Mouse (Mus musculus) forebrain, embryonic 13.5 days (tissue): ENCODE results near the gene Ddhd1. TPM values are rescaled to one million over a fixed set of nuclear protein-coding genes. Genes with fewer than 3 reads are reported as not detected.

ENCODE experiments used
- ATAC-seq: fragments of 200-750 bp; cut with Nextera tagmentation; 2 replicates; pipeline ENCODE4 v1.8.0; 2017
- H3K27ac ChIP-seq: fragments of 300-500 bp; sonication (generic); 2 replicates; pipeline ENCODE4 v1.5.1; 2015; ENCODE audit warnings: inconsistent platforms, mild to moderate bottlenecking, moderate library complexity
- H3K27me3 ChIP-seq: fragments of 300-500 bp; sonication (generic); 2 replicates; pipeline ENCODE4 v1.6.1; 2015; ENCODE audit warnings: mild to moderate bottlenecking, inconsistent platforms
- H3K36me3 ChIP-seq: fragments of 300-500 bp; sonication (generic); 2 replicates; pipeline ENCODE4 v1.6.1; 2015; ENCODE audit warnings: mild to moderate bottlenecking, inconsistent platforms; ENCODE audit not compliant: poor library complexity, severe bottlenecking
- H3K4me1 ChIP-seq: fragments of 300-500 bp; sonication (generic); 2 replicates; pipeline ENCODE4 v1.6.1; 2015; ENCODE audit warnings: inconsistent platforms
- H3K4me2 ChIP-seq: fragments of 300-500 bp; sonication (generic); 2 replicates; pipeline ENCODE4 v1.6.1; 2015; ENCODE audit warnings: inconsistent platforms, mild to moderate bottlenecking, moderate library complexity
- H3K4me3 ChIP-seq: fragments of 300-500 bp; sonication (generic); 2 replicates; pipeline ENCODE4 v1.5.1; 2015; ENCODE audit warnings: mild to moderate bottlenecking, inconsistent platforms
- H3K9ac ChIP-seq: fragments of 300-500 bp; sonication (generic); 2 replicates; pipeline ENCODE4 v1.6.1; 2015; ENCODE audit warnings: mild to moderate bottlenecking, inconsistent platforms
- H3K9me3 ChIP-seq: fragments of 300-500 bp; sonication (generic); replicated peaks from 2 replicates; pipeline ENCODE4 v1.6.1; 2016; ENCODE audit warnings: inconsistent platforms
- WGBS: fragments of 180-500 bp; shearing (Covaris S2); methylation state at CpG from one replicate; pipeline ENCODE4 v1.1.7; 2015; 5-methylcytosine and 5-hydroxymethylcytosine counted together
- polyA plus RNA-seq: library from polyadenylated mRNA; unstranded; fragments of >200 nt; fragmentation: Nextera tagmentation; extraction: Ambion mirVana; gene quantifications from 2 replicates; pipeline ENCODE4 v1.2.1, GENCODE M21; 2015

Ddhd1 gene
- polyA plus RNA-seq, 1 experiment from 2014 or later: 13.4 TPM

DNA sequence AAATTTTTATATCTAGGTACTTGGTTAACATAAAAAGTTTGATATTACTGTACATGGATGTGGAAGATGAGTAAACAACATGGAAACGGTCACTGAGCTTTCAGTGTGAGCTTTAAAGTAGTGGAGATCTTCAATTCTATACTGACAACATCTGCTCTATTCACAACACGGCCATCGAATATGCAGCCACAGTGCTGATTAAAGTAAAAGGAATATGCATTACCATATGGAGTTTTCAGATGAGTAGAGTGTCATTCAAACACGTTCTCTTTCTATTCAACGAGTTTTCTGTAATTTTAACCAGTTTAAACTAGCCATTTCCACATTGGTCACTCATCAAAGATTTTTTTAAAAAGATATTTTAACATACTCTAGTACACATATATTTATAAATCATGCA lies 15.1 kb downstream of the Ddhd1 start:
- H3K9me3 ChIP-seq: no peaks in the 10 kb centered on the region
- peaks cover 36% of the 10 kb centered on the region for H3K4me1 ChIP-seq
- H3K27me3 ChIP-seq: no peaks in the 10 kb centered on the region
- H3K4me2 ChIP-seq: no peak overlapping the region
- no peak overlapping the region for H3K27ac ChIP-seq
- 43% methylated on average over 5 of the region's 5 CpGs for WGBS
- H3K4me3 ChIP-seq: no peak overlapping the region
- no peak for ATAC-seq
- H3K36me3 ChIP-seq: no peaks in the 10 kb centered on the region
- no peak overlapping the region for H3K9ac ChIP-seq

DNA sequence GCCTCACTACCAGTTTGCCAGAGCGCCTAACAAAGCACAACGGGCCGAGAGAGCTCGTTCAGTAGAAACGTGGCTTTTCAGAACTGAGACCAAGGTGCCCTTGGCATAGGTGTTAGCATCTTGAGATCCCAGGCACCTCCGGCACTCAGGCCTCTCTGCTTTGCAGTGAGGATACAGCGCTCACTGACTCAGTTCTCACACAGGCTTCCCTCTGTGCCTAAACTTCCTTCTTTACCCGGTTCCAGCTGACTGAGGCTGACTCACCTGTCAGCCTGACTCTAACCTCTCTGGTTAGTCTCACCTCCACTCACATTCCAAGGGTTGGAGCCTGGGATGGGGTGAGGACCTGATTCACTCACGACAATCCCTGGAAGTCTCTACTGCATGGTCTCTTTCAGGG lies 15.7 kb downstream of the Ddhd1 start:
- Histone ChIP-seq H3K36me3 (no peaks in the 10 kb centered on the region), H3K9me3 (no peaks in the 10 kb centered on the region), H3K27me3 (no peaks in the 10 kb centered on the region), H3K4me2 (no peak overlapping the region), H3K4me1 (peaks cover 36% of the 10 kb centered on the region), H3K4me3 (no peak overlapping the region), H3K9ac (0 out of 2 replicates have a peak overlapping the region, but pooled peaks have one; percentile 19), H3K27ac (peak overlapping the region; percentile 62)
- 71% methylated on average over 9 of the region's 9 CpGs for WGBS
- no peak for ATAC-seq

- no peak for ATAC-seq
- Histone ChIP-seq H3K27ac (no peak overlapping the region), H3K4me3 (no peak overlapping the region), H3K4me2 (no peak overlapping the region), H3K4me1 (peaks cover 18% of the 10 kb centered on the region), H3K9me3 (no peaks in the 10 kb centered on the region), H3K36me3 (no peaks in the 10 kb centered on the region), H3K9ac (no peak overlapping the region), H3K27me3 (no peaks in the 10 kb centered on the region)
- 69% methylated on average over 5 of the region's 5 CpGs for WGBS
These were observed 19.2 kb downstream of the Ddhd1 start for GRCm38 (mm10) chr14:45638717-45639116.

- no peak for ATAC-seq
- 94% methylated on average over 1 of the region's 1 CpGs for WGBS
- H3K4me3 ChIP-seq: no peak overlapping the region
- H3K4me1 ChIP-seq: no peaks in the 10 kb centered on the region
- H3K9me3 ChIP-seq: no peaks in the 10 kb centered on the region
- no peak overlapping the region for H3K4me2 ChIP-seq
- H3K36me3 ChIP-seq: no peaks in the 10 kb centered on the region
- H3K9ac ChIP-seq: no peak overlapping the region
- H3K27ac ChIP-seq: no peak overlapping the region
- H3K27me3 ChIP-seq: no peaks in the 10 kb centered on the region
These were observed 22.4 kb downstream of the Ddhd1 start for GRCm38 (mm10) chr14:45635496-45635895.

GRCm38 (mm10) chr14:45632756-45633537 lies 25.0 kb downstream of the Ddhd1 start:
- no peaks in the 10 kb centered on the region for H3K27me3 ChIP-seq
- 87% methylated on average over 4 of the region's 4 CpGs for WGBS
- H3K4me1 ChIP-seq: 0 out of 2 replicates have a peak, but pooled peaks cover 4% of the 10 kb centered on the region
- ATAC-seq: no peak
- no peak overlapping the region for H3K4me3 ChIP-seq
- no peak overlapping the region for H3K9ac ChIP-seq
- no peaks in the 10 kb centered on the region for H3K9me3 ChIP-seq
- H3K4me2 ChIP-seq: no peak overlapping the region
- no peak overlapping the region for H3K27ac ChIP-seq
- H3K36me3 ChIP-seq: no peaks in the 10 kb centered on the region

GRCm38 (mm10) chr14:45630544-45630943 lies 27.4 kb downstream of the Ddhd1 start:
- Histone ChIP-seq H3K4me3 (no peak overlapping the region), H3K27ac (no peak overlapping the region), H3K9ac (no peak overlapping the region), H3K9me3 (no peaks in the 10 kb centered on the region), H3K36me3 (no peaks in the 10 kb centered on the region), H3K4me2 (no peak overlapping the region), H3K4me1 (0 out of 2 replicates have a peak, but pooled peaks cover 4% of the 10 kb centered on the region), H3K27me3 (no peaks in the 10 kb centered on the region)
- WGBS: 85% methylated on average over 5 of the region's 5 CpGs
- no peak for ATAC-seq

DNA sequence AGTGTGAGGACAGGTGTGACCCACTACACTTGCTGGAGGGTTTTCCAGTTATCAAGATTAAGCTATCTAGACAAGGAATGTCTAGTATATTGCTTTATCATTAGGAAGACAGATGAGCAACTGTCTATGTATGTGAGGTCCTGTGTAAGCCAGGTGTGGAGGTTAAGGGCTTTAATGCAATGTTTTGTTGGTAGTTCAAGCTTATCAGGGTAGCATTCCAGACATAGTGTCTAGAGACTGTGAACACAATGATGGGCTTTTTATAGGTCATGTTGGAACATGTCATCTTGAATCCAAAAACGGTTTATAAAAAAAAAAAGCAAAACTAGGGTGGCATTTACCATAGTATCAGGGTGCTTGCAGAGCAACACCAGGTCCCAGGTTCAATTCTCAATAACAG lies 28.0 kb downstream of the Ddhd1 start:
- 86% methylated on average over 1 of the region's 1 CpGs for WGBS
- no peaks in the 10 kb centered on the region for H3K9me3 ChIP-seq
- no peak for ATAC-seq
- no peak overlapping the region for H3K9ac ChIP-seq
- no peak overlapping the region for H3K4me2 ChIP-seq
- H3K36me3 ChIP-seq: no peaks in the 10 kb centered on the region
- 0 out of 2 replicates have a peak, but pooled peaks cover 4% of the 10 kb centered on the region for H3K4me1 ChIP-seq
- no peaks in the 10 kb centered on the region for H3K27me3 ChIP-seq
- H3K4me3 ChIP-seq: no peak overlapping the region
- H3K27ac ChIP-seq: no peak overlapping the region

- peak overlapping the region; percentile 7; the same call in 1 of the 2 replicates for H3K27ac ChIP-seq
- no peaks in the 10 kb centered on the region for H3K27me3 ChIP-seq
- peak; percentile 43; the same call in 1 of the 2 replicates for ATAC-seq
- peaks cover 12% of the 10 kb centered on the region for H3K4me1 ChIP-seq
- no peak overlapping the region for H3K4me2 ChIP-seq
- H3K9ac ChIP-seq: no peak overlapping the region
- H3K36me3 ChIP-seq: peaks cover 46% of the 10 kb centered on the region
- no peak overlapping the region for H3K4me3 ChIP-seq
- no peaks in the 10 kb centered on the region for H3K9me3 ChIP-seq
- 56% methylated on average over 6 of the region's 6 CpGs for WGBS
These were observed 39.6 kb downstream of the Ddhd1 start for GRCm38 (mm10) chr14:45618351-45618750.

GRCm38 (mm10) chr14:45616526-45616925 lies 41.4 kb downstream of the Ddhd1 start:
- Histone ChIP-seq H3K9me3 (no peaks in the 10 kb centered on the region), H3K36me3 (peaks cover 59% of the 10 kb centered on the region), H3K4me2 (no peak overlapping the region), H3K4me1 (peaks cover 12% of the 10 kb centered on the region), H3K27me3 (no peaks in the 10 kb centered on the region), H3K4me3 (no peak overlapping the region), H3K27ac (no peak overlapping the region), H3K9ac (no peak overlapping the region)
- WGBS: 98% methylated on average over 5 of the region's 5 CpGs
- ATAC-seq: no peak

DNA sequence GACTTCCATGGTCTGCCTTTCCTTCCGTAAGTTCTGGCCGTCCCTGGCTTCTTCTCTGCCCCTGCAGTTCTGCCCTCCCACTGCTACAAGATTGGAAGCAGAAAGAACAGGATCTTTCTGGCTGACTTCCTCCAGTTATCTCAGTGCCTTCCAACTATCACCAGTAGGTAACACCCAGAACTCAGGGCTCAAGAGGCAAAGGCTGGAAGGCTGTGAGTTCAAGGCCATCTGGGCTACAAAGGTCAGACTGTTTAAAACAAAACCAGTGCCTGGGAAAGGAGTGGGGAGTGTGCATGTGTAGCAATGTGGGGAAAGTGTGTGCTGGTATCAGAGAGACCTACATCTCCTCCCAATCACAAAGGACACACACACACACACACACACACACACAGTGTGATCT lies 42.2 kb downstream of the Ddhd1 start:
- H3K4me1 ChIP-seq: peaks cover 12% of the 10 kb centered on the region
- H3K9me3 ChIP-seq: no peaks in the 10 kb centered on the region
- no peak for ATAC-seq
- H3K27me3 ChIP-seq: no peaks in the 10 kb centered on the region
- H3K27ac ChIP-seq: no peak overlapping the region
- no peak overlapping the region for H3K4me3 ChIP-seq
- H3K9ac ChIP-seq: no peak overlapping the region
- H3K4me2 ChIP-seq: no peak overlapping the region
- H3K36me3 ChIP-seq: peaks cover 59% of the 10 kb centered on the region
- 85% methylated on average over 2 of the region's 2 CpGs for WGBS

DNA sequence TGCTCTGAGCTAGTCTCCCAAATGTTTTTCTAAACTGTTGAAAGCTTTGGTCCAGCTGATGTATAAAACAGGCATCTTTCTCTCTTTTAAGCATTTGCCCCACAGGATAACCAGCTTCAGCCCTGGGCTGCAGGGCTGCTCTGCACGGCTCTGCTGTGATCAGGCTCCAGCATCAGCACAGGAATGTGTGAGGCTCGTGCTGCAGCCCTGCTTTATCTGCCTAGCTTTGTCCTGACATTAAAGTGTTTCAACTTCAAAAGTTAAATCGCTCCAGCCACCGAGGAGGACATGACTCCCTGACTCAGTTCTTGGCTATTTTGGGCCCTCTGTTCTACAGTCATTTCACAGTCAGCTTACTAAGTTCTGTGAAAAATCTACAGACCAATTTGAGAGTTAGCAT lies 43.1 kb downstream of the Ddhd1 start:
- H3K27me3 ChIP-seq: no peaks in the 10 kb centered on the region
- WGBS: 58% methylated on average over 4 of the region's 4 CpGs
- H3K4me3 ChIP-seq: no peak overlapping the region
- H3K9me3 ChIP-seq: no peaks in the 10 kb centered on the region
- ATAC-seq: no peak
- no peak overlapping the region for H3K4me2 ChIP-seq
- H3K27ac ChIP-seq: no peak overlapping the region
- H3K4me1 ChIP-seq: peaks cover 12% of the 10 kb centered on the region
- H3K36me3 ChIP-seq: peaks cover 64% of the 10 kb centered on the region
- H3K9ac ChIP-seq: no peak overlapping the region

GRCm38 (mm10) chr14:45614406-45614805 lies 43.5 kb downstream of the Ddhd1 start:
- Histone ChIP-seq H3K27ac (no peak overlapping the region), H3K9ac (no peak overlapping the region), H3K36me3 (peaks cover 67% of the 10 kb centered on the region), H3K9me3 (no peaks in the 10 kb centered on the region), H3K4me3 (no peak overlapping the region), H3K27me3 (no peaks in the 10 kb centered on the region), H3K4me1 (peaks cover 12% of the 10 kb centered on the region), H3K4me2 (no peak overlapping the region)
- ATAC-seq: no peak
- 89% methylated on average over 6 of the region's 6 CpGs for WGBS

GRCm38 (mm10) chr14:45611654-45612053 lies 46.3 kb downstream of the Ddhd1 start:
- peaks cover 63% of the 10 kb centered on the region for H3K36me3 ChIP-seq
- no peak for ATAC-seq

More at GRCm38 (mm10) chr14:45611654-45612053, 46.3 kb downstream of the Ddhd1 start:
- H3K27ac ChIP-seq: no peak overlapping the region
- no peak overlapping the region for H3K4me3 ChIP-seq
- no peaks in the 10 kb centered on the region for H3K9me3 ChIP-seq
- H3K4me2 ChIP-seq: no peak overlapping the region
- WGBS: 89% methylated on average over 7 of the region's 7 CpGs
- no peak overlapping the region for H3K9ac ChIP-seq
- H3K27me3 ChIP-seq: no peaks in the 10 kb centered on the region
- H3K4me1 ChIP-seq: no peaks in the 10 kb centered on the region
